Mouse (Mus musculus): ENCODE results near the gene Golph3l.

DNA sequence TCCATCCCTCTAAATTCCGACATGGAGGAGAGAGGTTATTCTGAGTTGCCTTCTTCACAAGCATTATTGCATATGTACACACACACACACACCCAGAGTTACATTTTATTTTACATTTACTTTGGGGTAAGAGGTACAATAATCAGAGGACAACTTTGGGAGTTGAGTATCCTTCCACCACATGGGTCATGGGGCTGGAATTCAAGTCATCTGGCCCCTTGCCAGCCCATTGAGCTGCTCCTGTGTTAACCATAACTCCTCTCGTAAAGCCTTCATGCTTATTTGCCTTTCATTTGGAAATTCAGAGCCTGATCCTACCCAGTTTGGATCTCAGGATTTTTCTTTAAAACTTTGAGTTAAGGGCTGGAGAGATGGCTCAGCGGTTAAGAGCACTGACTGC is 17.4 kb downstream of the Golph3l start:
- no peak for TF ChIP-seq CTCF (IDR thresholded peaks at IDR 0.05; ENCODE audit: control insufficient read depth, insufficient read depth, low read length)
- TF ChIP-seq POLR2A (IDR thresholded peaks at IDR 0.05; ENCODE audit: borderline replicate concordance, control insufficient read depth, low read depth, low read length), result no peak
